Mouse (Mus musculus): ENCODE results near the gene Sms. TPM values are rescaled to one million over a fixed set of nuclear protein-coding genes. Genes with fewer than 3 reads are reported as not detected.

Sms gene
- total and polyA plus RNA-seq, 3 experiments, result 10.8 to 21.8 (median 13.8) TPM

DNA sequence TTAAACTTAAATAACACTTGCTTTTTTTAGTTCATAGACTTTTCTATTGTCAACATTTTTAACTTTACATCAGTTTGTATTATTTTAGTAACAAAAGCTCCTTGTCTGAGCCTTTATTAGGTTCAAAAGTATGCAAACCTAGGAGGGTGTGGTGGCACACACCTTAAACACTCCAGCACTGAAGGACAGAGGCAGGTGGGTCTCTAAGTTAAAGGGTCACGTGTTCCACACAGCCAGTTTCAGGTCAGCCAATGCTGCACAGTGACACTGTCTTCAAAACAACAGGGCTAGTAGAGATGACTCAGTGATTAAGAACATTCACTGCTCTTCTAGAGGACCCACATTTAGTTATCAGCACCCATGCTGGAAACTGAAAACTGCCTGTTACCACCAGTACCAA is 43.1 kb downstream of the Sms start:
- DNase-seq, result no peak

GRCm38 (mm10) chrX:157447431-157447830 is 44.7 kb downstream of the Sms start:
- no peak for DNase-seq

GRCm38 (mm10) chrX:157434768-157435167 is 57.3 kb downstream of the Sms start:
- no peak for DNase-seq

GRCm38 (mm10) chrX:157419451-157419850 is 72.6 kb downstream of the Sms start:
- DNase-seq, result no peak

GRCm38 (mm10) chrX:157415212-157415611 is 76.9 kb downstream of the Sms start, which contains the start of gene Phex:
TSS of gene Phex (minus strand) at chrX:157415312.
- no peak for DNase-seq

- no peak for DNase-seq
Measured at GRCm38 (mm10) chrX:157404919-157405318, 87.2 kb downstream of the Sms start.

Other genes starting within 250 kb of the Sms start
- gene Phex, start 77.0 kb downstream of the Sms start, total RNA-seq (2021), result under 1 TPM; 0.12 to 0.28 TPM
- not detected in 2 replicates for gene Phex, start 77.0 kb downstream of the Sms start, polyA plus RNA-seq (2012; rRNA removed)
- under 1 TPM in 1 of 2 experiments, not detected in 1; 0.59 TPM for gene Yy2, start 76.7 kb upstream of the Sms start, total RNA-seq (2021)
- gene Yy2, start 76.7 kb upstream of the Sms start, polyA plus RNA-seq (2012; rRNA removed), result 0.04 TPM in 2 replicates
- gene Mbtps2, start 106.4 kb upstream of the Sms start, total RNA-seq (2021), result 10 to 100 TPM; 19.7 to 21.4 TPM
- 2.7 and 6.7 TPM in 2 replicates for gene Mbtps2, start 106.4 kb upstream of the Sms start, polyA plus RNA-seq (2012; rRNA removed)
- gene Smpx, start 206.6 kb upstream of the Sms start, total RNA-seq (2021), result 10 to 100 TPM; 20.6 to 36.2 TPM
- gene Smpx, start 206.6 kb upstream of the Sms start, polyA plus RNA-seq (2012; rRNA removed), result 0.67 and 0.93 TPM in 2 replicates